Mouse (Mus musculus) erythroblast, embryonic 14.5 days (primary cell): ENCODE data around the gene Shb.

Experiments used
- GATA1 ChIP-seq: IDR thresholded peaks from 2 replicates; pipeline ENCODE4 v1.6.1; 2012; ENCODE audit warnings: low read length, inconsistent platforms, mixed read lengths
- TAL1 ChIP-seq: IDR thresholded peaks from 3 replicates; pipeline ENCODE4 v1.6.1; 2012; ENCODE audit warnings: low read length, inconsistent platforms, mixed read lengths

DNA sequence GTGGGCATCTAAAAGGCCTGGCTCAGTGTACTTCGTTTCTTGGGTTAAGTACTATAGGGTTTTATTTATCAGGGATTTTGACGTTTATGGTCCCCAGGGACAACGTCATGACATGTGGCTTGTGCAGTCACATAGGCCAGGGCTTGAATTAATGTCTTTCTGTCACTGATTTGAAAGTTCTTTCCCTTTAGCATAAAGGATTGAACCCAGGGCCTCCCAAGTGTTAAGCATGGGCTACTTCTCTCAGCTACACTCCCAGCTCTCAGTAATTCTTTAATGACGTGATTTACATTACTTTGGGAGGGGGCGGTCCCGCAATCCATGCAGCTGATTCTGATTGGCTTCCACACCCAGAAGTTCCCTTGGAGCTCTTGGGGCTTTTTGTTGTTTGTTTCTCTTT, 33.2 kb downstream of the Shb start:
- TF ChIP-seq GATA1 (no peak), TAL1 (no peak)
